Mouse (Mus musculus) embryonic facial prominence, embryonic 12.5 days (tissue): ENCODE measurements around the gene Rheb. TPM values are rescaled to one million over a fixed set of nuclear protein-coding genes. Genes with fewer than 3 reads are reported as not detected.
A peak's percentile ranks its signal among the peaks of the same experiment; 100 is the strongest.
"Not testable (repeated sequence)": the region's sequence is repeated elsewhere in the genome, so short reads cannot be mapped to it uniquely, and the experiment has no call there.

Experiments
- ATAC-seq: fragments of 200-750 bp; cut with Nextera tagmentation; 2 replicates; pipeline ENCODE4 v1.8.0; 2017; ENCODE audit not compliant: insufficient number of reproducible peaks, insufficient read depth, low FRiP score, low TSS enrichment
- H3K27ac ChIP-seq: fragments of 300-500 bp; sonication (generic); 2 replicates; pipeline ENCODE4 v1.5.1; 2016; ENCODE audit warnings: mild to moderate bottlenecking
- H3K27me3 ChIP-seq: fragments of 300-500 bp; sonication (generic); 2 replicates; pipeline ENCODE4 v1.6.1; 2016; ENCODE audit warnings: mild to moderate bottlenecking, moderate library complexity
- H3K36me3 ChIP-seq: fragments of 300-500 bp; sonication (generic); 2 replicates; pipeline ENCODE4 v1.6.1; 2016; ENCODE audit warnings: mild to moderate bottlenecking
- H3K4me1 ChIP-seq: fragments of 300-500 bp; sonication (generic); 2 replicates; pipeline ENCODE4 v1.6.1; 2016
- H3K4me2 ChIP-seq: fragments of 300-500 bp; sonication (generic); replicated peaks from 2 replicates; pipeline ENCODE4 v1.6.1; 2016; ENCODE audit warnings: mild to moderate bottlenecking, moderate library complexity
- H3K4me3 ChIP-seq: fragments of 300-500 bp; sonication (generic); 2 replicates; pipeline ENCODE4 v1.5.1; 2016; ENCODE audit warnings: mild to moderate bottlenecking
- H3K9ac ChIP-seq: fragments of 300-500 bp; sonication (generic); 2 replicates; pipeline ENCODE4 v1.6.1; 2016; ENCODE audit warnings: mild to moderate bottlenecking, moderate library complexity
- H3K9me3 ChIP-seq: fragments of 300-500 bp; sonication (generic); 2 replicates; pipeline ENCODE4 v1.6.1; 2016; ENCODE audit warnings: mild to moderate bottlenecking, moderate library complexity
- WGBS: fragments of 180-500 bp; shearing (Covaris S2); methylation state at CpG from one replicate; pipeline ENCODE4 v1.1.7; 2016; 5-methylcytosine and 5-hydroxymethylcytosine counted together
- polyA plus RNA-seq: library from polyadenylated mRNA; unstranded; fragments of >200 nt; fragmentation: Nextera tagmentation; extraction: Ambion mirVana; gene quantifications from 2 replicates; pipeline ENCODE4 v1.2.1, GENCODE M21; 2016

The Rheb gene
- polyA plus RNA-seq, 1 experiment from 2014 or later, result 197 TPM

GRCm38 (mm10) chr5:24779321-24779720 lies 63.1 kb downstream of the Rheb start:
- no peak overlapping the region for H3K4me2 ChIP-seq
- H3K9me3 ChIP-seq, result no peaks in the 10 kb centered on the region
- no peak overlapping the region for H3K27ac ChIP-seq
- no peaks in the 10 kb centered on the region for H3K36me3 ChIP-seq
- no peak overlapping the region for H3K4me3 ChIP-seq
- H3K27me3 ChIP-seq, result peaks cover 17% of the 10 kb centered on the region; the same call in 1 of the 2 replicates
- no peak for ATAC-seq
- no peaks in the 10 kb centered on the region for H3K4me1 ChIP-seq
- H3K9ac ChIP-seq, result no peak overlapping the region

DNA sequence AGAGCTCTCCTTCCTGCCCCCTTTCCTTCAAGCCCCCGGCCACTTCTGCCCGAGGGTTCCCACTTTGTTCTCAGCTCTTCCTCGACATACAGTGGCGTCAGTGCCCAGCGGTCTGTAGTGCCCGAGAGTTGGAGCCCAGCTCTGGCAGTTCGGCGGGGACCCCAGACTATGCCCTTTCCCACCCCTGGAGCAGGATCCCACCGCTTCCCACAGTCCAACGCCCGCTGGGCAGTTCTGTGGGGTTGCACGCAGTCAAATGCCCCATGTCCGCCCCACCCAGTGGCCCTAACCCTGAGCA lies 63.6 kb downstream of the Rheb start:
- Histone ChIP-seq H3K4me2 (0 out of 2 replicates have a peak overlapping the region, but pooled peaks have one; percentile 1), H3K9me3 (no peaks in the 10 kb centered on the region), H3K9ac (no peak overlapping the region), H3K27ac (no peak overlapping the region), H3K36me3 (no peaks in the 10 kb centered on the region), H3K4me1 (no peaks in the 10 kb centered on the region), H3K4me3 (no peak overlapping the region), H3K27me3 (peaks cover 17% of the 10 kb centered on the region; the same call in 1 of the 2 replicates)
- WGBS, result 38% methylated on average over 13 of the region's 13 CpGs
- ATAC-seq, result no peak

GRCm38 (mm10) chr5:24778082-24778842 lies 64.2 kb downstream of the Rheb start:
- no peak overlapping the region for H3K27ac ChIP-seq
- no peaks in the 10 kb centered on the region for H3K4me1 ChIP-seq
- no peaks in the 10 kb centered on the region for H3K9me3 ChIP-seq
- H3K27me3 ChIP-seq, result peaks cover 17% of the 10 kb centered on the region; the same call in 1 of the 2 replicates
- H3K4me3 ChIP-seq, result no peak overlapping the region
- H3K36me3 ChIP-seq, result no peaks in the 10 kb centered on the region
- H3K9ac ChIP-seq, result no peak overlapping the region
- no peak for ATAC-seq
- H3K4me2 ChIP-seq, result peak overlapping the region; percentile 1; the same call in 1 of the 2 replicates
- 22% methylated on average over 17 of the region's 17 CpGs for WGBS

DNA sequence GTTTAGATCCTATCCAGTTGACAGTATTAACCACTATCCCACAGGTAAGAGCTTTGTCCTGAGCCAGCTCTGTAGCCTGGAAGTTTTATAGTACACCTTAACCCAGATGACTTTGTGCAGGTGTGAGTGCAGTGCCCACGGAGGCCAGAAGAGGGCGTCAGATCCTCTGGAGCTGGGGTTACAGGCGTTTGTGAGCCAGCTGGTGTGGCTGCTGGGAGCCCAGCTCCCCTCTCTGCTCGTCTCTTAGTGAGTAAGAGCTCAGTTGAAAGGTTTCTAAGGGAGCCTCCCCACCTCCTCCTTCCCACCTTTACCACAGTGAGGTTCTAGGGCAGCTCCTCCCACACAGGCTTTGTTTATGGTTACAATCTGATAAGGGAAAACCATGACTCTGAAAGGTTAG lies 65.7 kb downstream of the Rheb start:
- WGBS, result 70% methylated on average over 4 of the region's 4 CpGs
- no peak overlapping the region for H3K27ac ChIP-seq
- H3K27me3 ChIP-seq, result peaks cover 17% of the 10 kb centered on the region; the same call in 1 of the 2 replicates
- no peaks in the 10 kb centered on the region for H3K9me3 ChIP-seq
- H3K4me1 ChIP-seq, result no peaks in the 10 kb centered on the region
- no peaks in the 10 kb centered on the region for H3K36me3 ChIP-seq
- no peak overlapping the region for H3K9ac ChIP-seq
- no peak for ATAC-seq
- H3K4me2 ChIP-seq, result no peak overlapping the region
- no peak overlapping the region for H3K4me3 ChIP-seq

- WGBS, result 91% methylated on average over 16 of the region's 16 CpGs
These were observed 67.9 kb downstream of the Rheb start for GRCm38 (mm10) chr5:24774549-24774948.

DNA sequence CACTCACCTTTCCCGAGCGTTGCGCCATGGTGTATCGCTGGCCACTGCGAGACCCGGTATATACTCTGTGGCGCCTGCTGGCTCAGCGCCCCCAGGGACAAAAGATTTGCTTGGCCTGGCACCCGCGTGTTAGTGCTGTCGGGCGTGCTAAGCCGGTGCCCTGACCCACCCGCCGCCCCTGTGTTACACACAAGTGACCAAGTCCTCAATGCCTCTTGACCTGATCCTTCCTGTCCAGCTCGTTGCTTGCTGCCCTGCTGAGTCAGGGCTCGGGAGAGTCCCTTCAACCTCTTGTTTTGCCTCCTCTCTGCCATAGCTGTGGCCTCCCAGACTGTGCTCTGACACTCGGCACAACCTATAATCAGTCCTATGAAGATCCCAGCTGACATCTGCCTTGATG lies 84.6 kb downstream of the Rheb start, which contains the start of gene Crygn:
Gene Crygn (minus strand): TSS at position 193 of the 400 bp plus-strand sequence.
- no peak for ATAC-seq
- Histone ChIP-seq H3K9ac (no peak within 1 kb of the TSS), H3K4me3 (no peak within 1 kb of the TSS), H3K9me3 (no peaks in the 10 kb centered on the region), H3K27ac (no peak within 1 kb of the TSS), H3K4me2 (no peak within 1 kb of the TSS), H3K27me3 (no peaks in the 10 kb centered on the region), H3K36me3 (no peaks in the 10 kb centered on the region), H3K4me1 (peaks cover 11% of the 10 kb centered on the region)
- 38% methylated on average over 18 of the region's 18 CpGs for WGBS

More at GRCm38 (mm10) chr5:24774549-24774948, 67.9 kb downstream of the Rheb start:
- not testable (repeated sequence) for H3K4me1 ChIP-seq, H3K4me3 ChIP-seq, H3K27ac ChIP-seq, H3K9ac ChIP-seq, H3K9me3 ChIP-seq, ATAC-seq, H3K4me2 ChIP-seq, H3K36me3 ChIP-seq
- H3K27me3 ChIP-seq, result peaks cover 13% of the 10 kb centered on the region; the same call in 1 of the 2 replicates

DNA sequence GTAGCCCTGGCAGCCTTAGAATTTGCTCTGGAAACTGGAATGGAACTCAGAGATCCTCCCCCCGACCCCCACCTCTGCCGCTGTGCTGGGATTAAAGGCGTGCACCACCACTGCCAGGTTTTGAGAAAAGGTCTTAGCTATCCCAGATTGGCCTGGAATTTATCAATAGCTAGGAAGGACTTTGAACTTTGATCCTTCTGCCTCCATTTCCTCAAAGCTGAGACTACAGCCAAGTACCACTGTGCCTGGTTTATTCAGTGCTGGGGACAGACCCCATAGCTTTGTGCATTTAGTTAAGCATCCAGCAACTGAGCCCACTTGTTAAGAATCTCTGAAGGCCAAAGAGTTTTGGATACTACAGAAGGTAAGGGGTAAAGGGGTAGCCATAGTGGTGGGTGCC lies 85.5 kb downstream of the Rheb start:
- Histone ChIP-seq H3K9me3 (no peaks in the 10 kb centered on the region), H3K27me3 (no peaks in the 10 kb centered on the region), H3K27ac (no peak overlapping the region), H3K4me1 (peaks cover 19% of the 10 kb centered on the region), H3K36me3 (no peaks in the 10 kb centered on the region), H3K4me3 (no peak overlapping the region), H3K9ac (no peak overlapping the region), H3K4me2 (no peak overlapping the region)
- WGBS, result 58% methylated on average over 3 of the region's 3 CpGs
- no peak for ATAC-seq

Other genes with a start within 250 kb of the Rheb start
- 73.5 and 74.7 TPM in 2 replicates for gene Smarcd3, start 218.2 kb downstream of the Rheb start, polyA plus RNA-seq
- gene Nub1, start 157.1 kb downstream of the Rheb start, polyA plus RNA-seq, result 33.9 and 34.0 TPM in 2 replicates
- gene Wdr86, start 111.9 kb downstream of the Rheb start, polyA plus RNA-seq, result 69.7 and 78.3 TPM in 2 replicates
- gene Crygn, start 84.6 kb downstream of the Rheb start, polyA plus RNA-seq, result 6.5 and 18.4 TPM in 2 replicates